Mouse (Mus musculus): ENCODE data around the gene Zdhhc12. TPM values are rescaled to one million over a fixed set of nuclear protein-coding genes. Genes with fewer than 3 reads are reported as not detected.
A peak's percentile ranks its signal among the peaks of the same experiment; 100 is the strongest.
"Not testable (repeated sequence)": the region's sequence is repeated elsewhere in the genome, so short reads cannot be mapped to it uniquely, and the experiment has no call there.

The Zdhhc12 gene
- total RNA-seq (2021), result 1 to 10 TPM; 8.5 to 8.8 TPM

- intact Hi-C loops (cut with DNase I), result no loop called here
- DNase-seq (ENCODE audit: low spot score in 2 of 2), result peak; percentile 91 to 95
Measured at GRCm38 (mm10) chr2:30093471-30094207, at the start of gene Zdhhc12. Gene Zdhhc12, minus strand, starts transcription at chr2:30093648.

GRCm38 (mm10) chr2:30140021-30140420 is 46.6 kb upstream of the Zdhhc12 start:
- intact Hi-C loops (cut with DNase I); DNase-seq (ENCODE audit: low spot score in 2 of 2): not testable (repeated sequence)

GRCm38 (mm10) chr2:30136458-30136857 is 43.0 kb upstream of the Zdhhc12 start:
- DNase-seq (ENCODE audit: low spot score in 2 of 2), result no peak
- intact Hi-C loops (cut with DNase I), result no loop called here

- DNase-seq (ENCODE audit: low spot score in 2 of 2), result no peak
- intact Hi-C loops (cut with DNase I), result no loop called here
Measured at GRCm38 (mm10) chr2:30134928-30135620, 41.6 kb upstream of the Zdhhc12 start.

GRCm38 (mm10) chr2:30134378-30134711 is 40.9 kb upstream of the Zdhhc12 start:
- intact Hi-C loops (cut with DNase I), result no loop called here
- DNase-seq (ENCODE audit: low spot score in 2 of 2), result no peak

GRCm38 (mm10) chr2:30133613-30134377 is 40.3 kb upstream of the Zdhhc12 start, which contains the start of gene Tbc1d13:
Gene Tbc1d13, plus strand, starts transcription at chr2:30133746.
- DNase-seq (ENCODE audit: low spot score in 2 of 2), result peak; percentile 98
- intact Hi-C loops (cut with DNase I), result no loop called here

GRCm38 (mm10) chr2:30132801-30133612 is 39.6 kb upstream of the Zdhhc12 start:
- intact Hi-C loops (cut with DNase I), result no loop called here
- no peak for DNase-seq (ENCODE audit: low spot score in 2 of 2)

- DNase-seq (ENCODE audit: low spot score in 2 of 2); intact Hi-C loops (cut with DNase I): not testable (repeated sequence)
Measured at GRCm38 (mm10) chr2:30131240-30131639, 37.8 kb upstream of the Zdhhc12 start.

- intact Hi-C loops (cut with DNase I), result no loop called here
- no peak for DNase-seq (ENCODE audit: low spot score in 2 of 2)
Measured at GRCm38 (mm10) chr2:30130156-30130555, 36.7 kb upstream of the Zdhhc12 start.

GRCm38 (mm10) chr2:30128789-30129188 is 35.3 kb upstream of the Zdhhc12 start:
- intact Hi-C loops (cut with DNase I), result no loop called here
- peak; percentile 30 to 69 for DNase-seq (ENCODE audit: low spot score in 2 of 2)

GRCm38 (mm10) chr2:30124472-30125274 is 31.2 kb upstream of the Zdhhc12 start, which contains the start of gene Zer1:
Gene Zer1, minus strand, starts transcription at chr2:30124585.
- intact Hi-C loops (cut with DNase I), result loop anchor here (5.0 kb wide), 1 partner anchor 57 kb away; no protein-coding TSS in a partner anchor
- peak; percentile 96 to 97 for DNase-seq (ENCODE audit: low spot score in 2 of 2)

GRCm38 (mm10) chr2:30123729-30124471 is 30.5 kb upstream of the Zdhhc12 start:
- intact Hi-C loops (cut with DNase I), result loop anchor here (5.0 kb wide), 1 partner anchor 57 kb away; no protein-coding TSS in a partner anchor
- peak; percentile 32 to 38 for DNase-seq (ENCODE audit: low spot score in 2 of 2)

GRCm38 (mm10) chr2:30122766-30123165 is 29.3 kb upstream of the Zdhhc12 start:
- intact Hi-C loops (cut with DNase I), result loop anchor here (5.0 kb wide), 1 partner anchor 55 kb away; no protein-coding TSS in a partner anchor
- DNase-seq (ENCODE audit: low spot score in 2 of 2), result no peak

- intact Hi-C loops (cut with DNase I), result loop anchor here (5.0 kb wide), 1 partner anchor 53 kb away; no protein-coding TSS in a partner anchor
Measured at GRCm38 (mm10) chr2:30120269-30120668, 26.8 kb upstream of the Zdhhc12 start.

GRCm38 (mm10) chr2:30119641-30120051 is 26.2 kb upstream of the Zdhhc12 start:
- intact Hi-C loops (cut with DNase I), result loop anchor here (5.0 kb wide), 1 partner anchor 52 kb away; no protein-coding TSS in a partner anchor
- DNase-seq (ENCODE audit: low spot score in 2 of 2), result peak; percentile 79 to 92

More at GRCm38 (mm10) chr2:30120269-30120668, 26.8 kb upstream of the Zdhhc12 start:
- DNase-seq (ENCODE audit: low spot score in 2 of 2), result no peak

- intact Hi-C loops (cut with DNase I), result no loop called here
- DNase-seq (ENCODE audit: low spot score in 2 of 2), result no peak
Measured at GRCm38 (mm10) chr2:30112564-30112963, 19.1 kb upstream of the Zdhhc12 start.

GRCm38 (mm10) chr2:30111500-30111899 is 18.1 kb upstream of the Zdhhc12 start:
- DNase-seq (ENCODE audit: low spot score in 2 of 2), result no peak
- intact Hi-C loops (cut with DNase I), result no loop called here

Data from left cerebral cortex, postnatal 25 days (tissue).